Mouse (Mus musculus) neural tube, embryonic 11.5 days (tissue): ENCODE data around the gene Olfr338. TPM values are rescaled to one million over a fixed set of nuclear protein-coding genes. Genes with fewer than 3 reads are reported as not detected.
"Not testable (repeated sequence)": the region's sequence is repeated elsewhere in the genome, so short reads cannot be mapped to it uniquely, and the experiment has no call there.

Experiments
- ATAC-seq: fragments of 200-750 bp; cut with Nextera tagmentation; 2 replicates; pipeline ENCODE4 v1.8.0; 2017; ENCODE audit warnings: moderate number of reproducible peaks, mild to moderate bottlenecking, moderate TSS enrichment, moderate library complexity; ENCODE audit not compliant: insufficient read depth, low FRiP score, low TSS enrichment
- DNase-seq: peaks from one replicate; pipeline ENCODE4 v3.0.0-alpha.2; 2015; ENCODE audit warnings: low spot score
- H3K27ac ChIP-seq: fragments of 300-500 bp; sonication (generic); 2 replicates; pipeline ENCODE4 v1.5.1; 2014; ENCODE audit warnings: low read depth, mild to moderate bottlenecking, low read length
- H3K27me3 ChIP-seq: fragments of 300-500 bp; sonication (generic); 2 replicates; pipeline ENCODE4 v1.6.1; 2014; ENCODE audit warnings: mild to moderate bottlenecking, low read length, mixed read lengths; ENCODE audit not compliant: control insufficient read depth, insufficient read depth
- H3K36me3 ChIP-seq: fragments of 300-500 bp; sonication (generic); 2 replicates; pipeline ENCODE4 v1.6.1; 2014; ENCODE audit warnings: mild to moderate bottlenecking, low read length, moderate library complexity, mixed read lengths; ENCODE audit not compliant: control insufficient read depth, insufficient read depth
- H3K4me1 ChIP-seq: fragments of 300-500 bp; sonication (generic); 2 replicates; pipeline ENCODE4 v1.6.1; 2014; ENCODE audit warnings: low read length, mixed read lengths; ENCODE audit not compliant: control insufficient read depth, insufficient read depth
- H3K4me2 ChIP-seq: fragments of 300-500 bp; sonication (generic); 2 replicates; pipeline ENCODE4 v1.6.1; 2014; ENCODE audit warnings: low read depth, mild to moderate bottlenecking, moderate library complexity
- H3K4me3 ChIP-seq: fragments of 300-500 bp; sonication (generic); 2 replicates; pipeline ENCODE4 v1.5.1; 2014; ENCODE audit warnings: low read depth, low read length
- H3K9ac ChIP-seq: fragments of 300-500 bp; sonication (generic); 2 replicates; pipeline ENCODE4 v1.6.1; 2014; ENCODE audit warnings: mild to moderate bottlenecking, low read length
- H3K9me3 ChIP-seq: fragments of 300-500 bp; sonication (generic); 2 replicates; pipeline ENCODE4 v1.6.1; 2016; ENCODE audit warnings: low read length; ENCODE audit not compliant: control insufficient read depth
- WGBS: fragments of 180-500 bp; shearing (Covaris S2); extraction: QIAGEN DNeasy Blood & Tissue Kit; methylation state at CpG from one replicate; pipeline ENCODE4 v1.1.7; 2014; 5-methylcytosine and 5-hydroxymethylcytosine counted together
- polyA plus RNA-seq: library from polyadenylated mRNA; unstranded; fragments of >200 nt; fragmentation: Nextera tagmentation; extraction: Ambion mirVana; gene quantifications from 2 replicates; pipeline ENCODE4 v1.2.1, GENCODE M21; 2014

Gene Olfr338
- not detected in 2 replicates for polyA plus RNA-seq

- Histone ChIP-seq H3K27ac (no peak within 1 kb of the TSS), H3K36me3 (no peaks in the 10 kb centered on the region)
Observed at GRCm38 (mm10) chr2:36373219-36373618, at the start of gene Olfr338. TSS of gene Olfr338 (plus strand) at chr2:36373519.

GRCm38 (mm10) chr2:36415174-36415573 lies 41.9 kb downstream of the Olfr338 start:
- H3K36me3 ChIP-seq, H3K4me1 ChIP-seq, H3K27me3 ChIP-seq, H3K9me3 ChIP-seq, H3K27ac ChIP-seq, H3K9ac ChIP-seq, H3K4me2 ChIP-seq, ATAC-seq, H3K4me3 ChIP-seq, DNase-seq: not testable (repeated sequence)
- WGBS: 86% methylated on average over 3 of the region's 3 CpGs

More at GRCm38 (mm10) chr2:36373219-36373618, at the start of gene Olfr338:
- Histone ChIP-seq H3K4me3 (no peak within 1 kb of the TSS), H3K4me1 (no peaks in the 10 kb centered on the region), H3K9ac (no peak within 1 kb of the TSS), H3K4me2 (no peak within 1 kb of the TSS), H3K9me3 (peaks cover 7% of the 10 kb centered on the region; the same call in 1 of the 2 replicates), H3K27me3 (no peaks in the 10 kb centered on the region)
- DNase-seq (no peak), ATAC-seq (no peak)

GRCm38 (mm10) chr2:36415591-36415990 lies 42.3 kb downstream of the Olfr338 start:
- H3K4me1 ChIP-seq: not testable (repeated sequence)
- 88% methylated on average over 7 of the region's 7 CpGs for WGBS

GRCm38 (mm10) chr2:36418647-36419046 lies 45.3 kb downstream of the Olfr338 start, which contains the start of gene Olfr339:
TSS of gene Olfr339 (plus strand) at chr2:36418947.
- Histone ChIP-seq H3K4me2 (no peak within 1 kb of the TSS), H3K36me3 (no peaks in the 10 kb centered on the region), H3K27me3 (no peaks in the 10 kb centered on the region), H3K27ac (no peak within 1 kb of the TSS), H3K4me3 (no peak within 1 kb of the TSS), H3K9ac (no peak within 1 kb of the TSS), H3K4me1 (no peaks in the 10 kb centered on the region), H3K9me3 (no peaks in the 10 kb centered on the region)
- 85% methylated on average over 3 of the region's 3 CpGs for WGBS
- no peak for ATAC-seq
- DNase-seq: no peak

More at GRCm38 (mm10) chr2:36415591-36415990, 42.3 kb downstream of the Olfr338 start:
- not testable (repeated sequence) for H3K27ac ChIP-seq, H3K27me3 ChIP-seq, H3K4me3 ChIP-seq, H3K36me3 ChIP-seq, H3K9ac ChIP-seq, H3K4me2 ChIP-seq, H3K9me3 ChIP-seq, DNase-seq, ATAC-seq

Other genes starting within 250 kb of the Olfr338 start
- 31.3 and 32.1 TPM in 2 replicates for gene Mrrf, start 237.1 kb upstream of the Olfr338 start, polyA plus RNA-seq
- 120 and 122 TPM in 2 replicates for gene Rbm18, start 236.7 kb upstream of the Olfr338 start, polyA plus RNA-seq
- 3.9 and 4.5 TPM in 2 replicates for gene Ptgs1, start 143.1 kb upstream of the Olfr338 start, polyA plus RNA-seq
- gene Olfr339, start 45.4 kb downstream of the Olfr338 start, polyA plus RNA-seq: not detected in 2 replicates
- not detected in 2 replicates for gene Olfr340, start 79.1 kb downstream of the Olfr338 start, polyA plus RNA-seq
- not detected in 2 replicates for gene Olfr341, start 108.9 kb downstream of the Olfr338 start, polyA plus RNA-seq
- gene Olfr342, start 151.5 kb downstream of the Olfr338 start, polyA plus RNA-seq: not detected in 2 replicates
- not detected in 2 replicates for gene Olfr344, start 193.1 kb downstream of the Olfr338 start, polyA plus RNA-seq